Mouse (Mus musculus): ENCODE measurements around the gene Fkbp10.

Fkbp10 gene

DNA sequence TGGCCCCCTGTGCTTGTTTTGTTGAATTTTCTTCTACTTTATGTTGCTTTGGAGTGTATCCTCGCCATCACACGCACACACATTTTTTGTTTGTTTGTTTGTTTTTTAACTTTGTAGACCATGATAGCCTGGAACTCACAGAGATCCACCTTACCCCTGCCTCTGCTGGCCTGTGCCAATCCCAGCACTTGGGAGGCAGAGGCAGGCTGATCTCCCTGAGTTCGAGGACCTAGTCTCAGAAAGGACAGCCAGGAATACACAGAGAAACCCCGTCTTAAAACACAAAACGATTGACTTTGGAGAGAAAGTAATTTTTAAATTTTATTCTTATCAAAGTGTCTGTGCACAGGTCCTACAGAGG lies 57.4 kb downstream of the Fkbp10 start:
- DNase-seq: no peak

All from cerebellum, adult 8-10 months (tissue).